Mouse (Mus musculus): ENCODE measurements around the gene Il1rapl1.

Gene Il1rapl1

GRCm38 (mm10) chrX:87600914-87601313 lies 514.5 kb downstream of the Il1rapl1 start:
- no peak for DNase-seq (ENCODE audit: low spot score in 2 of 2)

- DNase-seq (ENCODE audit: low spot score in 2 of 2) = no peak
These were observed 607.4 kb downstream of the Il1rapl1 start for GRCm38 (mm10) chrX:87507997-87508396.

GRCm38 (mm10) chrX:87502604-87503003 lies 612.8 kb downstream of the Il1rapl1 start:
- DNase-seq (ENCODE audit: low spot score in 2 of 2) = no peak

- no peak for DNase-seq (ENCODE audit: low spot score in 2 of 2)
These were observed 632.0 kb downstream of the Il1rapl1 start for GRCm38 (mm10) chrX:87483416-87483815.

- DNase-seq (ENCODE audit: low spot score in 2 of 2) = peak; percentile 83 to 100
These were observed 877.3 kb downstream of the Il1rapl1 start for GRCm38 (mm10) chrX:87238191-87238590.

- DNase-seq (ENCODE audit: low spot score in 2 of 2) = no peak
These were observed 890.2 kb downstream of the Il1rapl1 start for GRCm38 (mm10) chrX:87225280-87225679.

- no peak for DNase-seq (ENCODE audit: low spot score in 2 of 2)
These were observed 1113.1 kb downstream of the Il1rapl1 start for GRCm38 (mm10) chrX:87002296-87002695.

- no peak for DNase-seq (ENCODE audit: low spot score in 2 of 2)
These were observed 1160.3 kb downstream of the Il1rapl1 start for GRCm38 (mm10) chrX:86955126-86955525.

- no peak for DNase-seq (ENCODE audit: low spot score in 2 of 2)
These were observed 1160.8 kb downstream of the Il1rapl1 start for GRCm38 (mm10) chrX:86954614-86955013.

GRCm38 (mm10) chrX:86950940-86951339 lies 1164.5 kb downstream of the Il1rapl1 start:
- DNase-seq (ENCODE audit: low spot score in 2 of 2) = no peak

- DNase-seq (ENCODE audit: low spot score in 2 of 2) = no peak
These were observed 1166.3 kb downstream of the Il1rapl1 start for GRCm38 (mm10) chrX:86949112-86949511.

GRCm38 (mm10) chrX:86854835-86855234 lies 1260.6 kb downstream of the Il1rapl1 start:
- no peak for DNase-seq (ENCODE audit: low spot score in 2 of 2)

- DNase-seq (ENCODE audit: low spot score in 2 of 2) = no peak
These were observed 1307.2 kb downstream of the Il1rapl1 start for GRCm38 (mm10) chrX:86808218-86808617.

GRCm38 (mm10) chrX:86802725-86803124 lies 1312.7 kb downstream of the Il1rapl1 start:
- DNase-seq (ENCODE audit: low spot score in 2 of 2) = no peak

- no peak for DNase-seq (ENCODE audit: low spot score in 2 of 2)
These were observed 1386.6 kb downstream of the Il1rapl1 start for GRCm38 (mm10) chrX:86728803-86729202.
